Mouse (Mus musculus) forebrain, embryonic 16.5 days (tissue): ENCODE data around the gene B4gat1. TPM values are rescaled to one million over a fixed set of nuclear protein-coding genes. Genes with fewer than 3 reads are reported as not detected.

ENCODE experiments used
- ATAC-seq: fragments of 200-750 bp; cut with Nextera tagmentation; 2 replicates; pipeline ENCODE4 v1.8.0; 2017; ENCODE audit warnings: mild to moderate bottlenecking, moderate library complexity
- H3K27ac ChIP-seq: fragments of 300-500 bp; sonication (generic); 2 replicates; pipeline ENCODE4 v1.5.1; 2014; ENCODE audit warnings: low read length, control low read depth
- H3K27me3 ChIP-seq: fragments of 300-500 bp; sonication (generic); replicated peaks from 2 replicates; pipeline ENCODE4 v1.6.1; 2014; ENCODE audit warnings: low read length; ENCODE audit not compliant: control insufficient read depth, insufficient read depth
- H3K36me3 ChIP-seq: fragments of 300-500 bp; sonication (generic); 2 replicates; pipeline ENCODE4 v1.6.1; 2014; ENCODE audit not compliant: control insufficient read depth, insufficient read depth
- H3K4me1 ChIP-seq: fragments of 300-500 bp; sonication (generic); replicated peaks from 2 replicates; pipeline ENCODE4 v1.6.1; 2014; ENCODE audit warnings: low read length; ENCODE audit not compliant: control insufficient read depth, insufficient read depth
- H3K4me2 ChIP-seq: fragments of 300-500 bp; sonication (generic); 2 replicates; pipeline ENCODE4 v1.6.1; 2014; ENCODE audit warnings: mild to moderate bottlenecking, low read length, control low read depth
- H3K4me3 ChIP-seq: fragments of 300-500 bp; sonication (generic); replicated peaks from 2 replicates; pipeline ENCODE4 v1.5.1; 2014; ENCODE audit warnings: mild to moderate bottlenecking, low read length, control low read depth
- H3K9ac ChIP-seq: fragments of 300-500 bp; sonication (generic); replicated peaks from 2 replicates; pipeline ENCODE4 v1.6.1; 2014; ENCODE audit warnings: low read depth, low read length, control low read depth
- H3K9me3 ChIP-seq: fragments of 300-500 bp; sonication (generic); 2 replicates; pipeline ENCODE4 v1.6.1; 2016; ENCODE audit warnings: low read length; ENCODE audit not compliant: control insufficient read depth
- WGBS: fragments of 180-500 bp; shearing (Covaris S2); extraction: QIAGEN DNeasy Blood & Tissue Kit; methylation state at CpG from one replicate; pipeline ENCODE4 v1.1.7; 2014; 5-methylcytosine and 5-hydroxymethylcytosine counted together
- polyA plus RNA-seq: library from polyadenylated mRNA; unstranded; fragments of >200 nt; fragmentation: Nextera tagmentation; extraction: Ambion mirVana; gene quantifications from 2 replicates; pipeline ENCODE4 v1.2.1, GENCODE M21; 2015

B4gat1 gene
- 58.2 and 62.5 TPM in 2 replicates for polyA plus RNA-seq

DNA sequence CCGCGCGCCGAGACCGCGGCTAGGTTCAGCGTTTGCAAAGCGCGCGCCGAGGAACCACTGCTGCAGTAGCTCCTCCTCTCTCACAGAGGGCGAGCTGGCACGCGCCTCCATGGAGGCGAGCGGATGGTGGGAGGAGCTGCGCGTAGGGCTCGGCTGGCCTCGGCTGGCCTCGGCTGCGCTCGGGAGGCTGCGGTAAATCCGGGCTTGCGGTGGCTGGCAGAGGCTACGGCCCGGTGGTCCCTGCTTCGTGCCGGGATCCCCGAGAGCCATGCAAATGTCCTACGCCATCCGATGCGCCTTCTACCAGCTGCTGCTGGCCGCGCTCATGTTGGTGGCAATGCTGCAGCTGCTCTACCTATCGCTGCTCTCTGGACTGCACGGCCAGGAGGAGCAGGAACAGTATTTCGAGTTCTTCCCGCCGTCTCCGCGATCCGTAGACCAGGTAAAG lies at the start of gene B4gat1, which contains the start of gene AC124502.3:
Gene B4gat1 (plus strand): TSS at position 118 of the 448 bp plus-strand sequence.
Gene AC124502.3 (plus strand): TSS at position 183 of the 448 bp plus-strand sequence.
- peak within 1 kb of the TSS; percentile 85 for H3K9ac ChIP-seq
- no peaks in the 10 kb centered on the region for H3K9me3 ChIP-seq
- H3K4me1 ChIP-seq: peaks cover 36% of the 10 kb centered on the region
- no peaks in the 10 kb centered on the region for H3K27me3 ChIP-seq
- H3K4me2 ChIP-seq: peak within 1 kb of the TSS; percentile 83
- 0 out of 2 replicates have a peak, but pooled peaks cover 2% of the 10 kb centered on the region for H3K36me3 ChIP-seq
- peak within 1 kb of the TSS; percentile 84 for H3K4me3 ChIP-seq
- peak within 1 kb of the TSS; percentile 77 for H3K27ac ChIP-seq
- ATAC-seq: peak; percentile 95
- WGBS: under 1% methylated on average over 41 of the region's 44 CpGs

DNA sequence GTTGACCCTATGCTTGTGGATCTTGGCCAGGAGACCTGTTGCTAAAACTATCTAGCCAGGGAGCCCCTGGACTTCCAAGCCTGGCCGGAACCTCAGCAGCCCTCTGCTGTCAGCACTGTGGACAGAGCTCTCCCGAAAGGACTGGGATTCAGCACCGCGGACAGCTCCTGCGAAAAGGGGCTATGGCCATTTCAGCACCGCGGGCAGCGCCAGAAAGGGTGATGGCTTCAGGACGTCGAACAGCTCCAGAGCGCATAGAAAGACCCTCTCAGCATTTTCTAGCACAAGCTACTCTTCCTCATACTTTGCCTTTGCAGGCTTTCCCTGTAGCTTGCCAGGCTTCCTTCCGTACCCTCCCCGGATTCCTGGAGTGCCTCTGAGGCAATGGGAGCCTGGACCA lies 49.6 kb upstream of the B4gat1 start:
- Histone ChIP-seq H3K27me3 (peaks cover 46% of the 10 kb centered on the region), H3K4me1 (peaks cover 37% of the 10 kb centered on the region), H3K4me2 (peak overlapping the region; percentile 90), H3K4me3 (peak overlapping the region; percentile 57), H3K9me3 (no peaks in the 10 kb centered on the region), H3K36me3 (no peaks in the 10 kb centered on the region), H3K9ac (peak overlapping the region; percentile 71), H3K27ac (no peak overlapping the region)
- no peak for ATAC-seq
- 4% methylated on average over 13 of the region's 13 CpGs for WGBS

DNA sequence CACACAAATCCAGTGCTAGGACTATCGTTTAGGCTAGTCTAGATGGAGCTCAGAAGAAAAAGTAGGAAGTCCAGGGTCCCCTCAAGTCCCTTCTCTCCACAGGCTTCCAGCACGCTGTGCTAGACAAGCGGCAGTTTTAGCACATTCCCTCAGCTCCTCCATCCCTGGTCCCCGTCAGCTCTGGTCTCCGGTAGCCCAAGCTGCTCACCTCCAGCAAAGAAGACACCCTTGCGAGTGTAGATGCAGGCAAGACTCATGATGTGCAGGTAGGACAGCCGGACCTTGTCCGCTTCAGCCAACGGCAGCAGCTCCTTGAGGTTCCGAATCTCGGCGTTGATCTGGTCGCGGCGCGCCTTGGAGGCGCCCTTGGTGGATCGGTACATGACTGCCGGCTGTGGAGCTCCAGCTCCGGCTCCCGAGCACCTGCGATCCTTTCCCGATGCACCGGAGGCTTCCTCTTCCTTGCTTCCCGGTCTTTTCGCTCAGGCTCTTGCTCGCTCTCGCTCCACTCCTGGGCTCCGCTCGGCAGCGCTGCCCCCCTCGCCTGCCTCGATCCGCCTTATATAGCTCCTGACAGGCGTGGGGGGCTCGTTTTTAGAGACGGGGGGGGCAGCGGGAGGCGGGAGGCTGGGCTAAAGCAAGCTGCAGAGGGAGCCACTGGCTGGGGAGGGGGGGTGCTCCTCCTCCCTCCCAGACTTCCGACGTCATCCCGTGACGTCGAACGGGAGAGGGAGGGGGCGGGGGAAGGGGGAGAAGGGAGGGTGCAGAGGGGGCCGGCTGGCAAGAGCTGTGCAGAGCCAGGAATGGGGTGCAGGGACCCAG lies 49.0 kb upstream of the B4gat1 start:
- no peaks in the 10 kb centered on the region for H3K9me3 ChIP-seq
- H3K27me3 ChIP-seq: peaks cover 40% of the 10 kb centered on the region; the same call in 1 of the 2 replicates
- H3K36me3 ChIP-seq: no peaks in the 10 kb centered on the region
- H3K4me2 ChIP-seq: peak overlapping the region; percentile 90
- peak overlapping the region; percentile 71 for H3K9ac ChIP-seq
- H3K4me3 ChIP-seq: peak overlapping the region; percentile 57
- H3K4me1 ChIP-seq: peaks cover 37% of the 10 kb centered on the region
- peak; percentile 73 for ATAC-seq
- 13% methylated on average over 40 of the region's 47 CpGs for WGBS
- peak overlapping the region; percentile 72 for H3K27ac ChIP-seq

DNA sequence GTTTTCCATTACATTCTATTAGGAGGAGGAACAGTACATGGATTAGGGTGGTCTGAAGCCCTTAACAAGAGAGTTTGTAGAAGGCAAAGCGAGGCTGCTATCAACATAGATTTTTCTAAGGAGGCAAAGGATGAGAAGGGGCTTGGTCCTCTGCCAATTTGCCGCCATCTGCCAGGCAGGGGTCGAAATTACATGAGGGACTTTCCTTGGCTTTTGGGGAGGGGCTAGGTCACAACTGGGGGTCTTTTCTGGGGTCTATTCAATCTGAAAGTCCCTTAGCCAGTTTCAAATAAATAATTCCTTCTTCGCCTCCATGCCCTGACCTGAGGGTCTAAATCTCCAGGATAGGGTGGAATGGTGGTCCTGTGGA lies 48.4 kb upstream of the B4gat1 start, which contains the start of gene Npas4:
Gene Npas4 (minus strand): TSS at position 61 of the 370 bp plus-strand sequence.
- peaks cover 34% of the 10 kb centered on the region; the same call in 1 of the 2 replicates for H3K27me3 ChIP-seq
- no peaks in the 10 kb centered on the region for H3K36me3 ChIP-seq
- WGBS: 9% methylated on average over 4 of the region's 4 CpGs
- H3K27ac ChIP-seq: peak within 1 kb of the TSS; percentile 72
- H3K9ac ChIP-seq: peak within 1 kb of the TSS; percentile 71
- H3K9me3 ChIP-seq: no peaks in the 10 kb centered on the region
- ATAC-seq: no peak
- peak within 1 kb of the TSS; percentile 57 for H3K4me3 ChIP-seq
- peak within 1 kb of the TSS; percentile 90 for H3K4me2 ChIP-seq
- H3K4me1 ChIP-seq: peaks cover 37% of the 10 kb centered on the region

DNA sequence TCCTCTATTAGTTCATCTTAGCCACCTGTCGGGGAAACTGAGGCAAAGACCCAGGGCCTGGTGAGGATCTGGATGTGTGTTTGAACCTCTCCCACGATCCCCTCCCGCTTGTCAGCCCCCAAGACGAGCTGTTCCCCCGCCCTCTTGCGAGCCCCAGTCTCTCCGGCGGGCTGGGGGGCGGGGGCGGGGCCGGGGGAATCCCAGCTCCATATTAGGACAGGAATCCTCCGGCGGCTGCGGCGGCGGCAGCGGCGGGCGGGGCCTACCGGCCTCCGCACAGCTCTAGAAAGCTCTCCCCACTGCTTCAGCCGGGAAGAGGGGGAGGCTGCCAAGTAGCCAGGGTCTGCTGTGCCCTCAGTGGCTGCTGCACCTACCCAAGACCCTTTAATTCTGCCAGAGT lies 47.9 kb upstream of the B4gat1 start:
- Histone ChIP-seq H3K9ac (0 out of 2 replicates have a peak overlapping the region, but pooled peaks have one; percentile 22), H3K4me1 (peaks cover 37% of the 10 kb centered on the region), H3K27ac (peak overlapping the region; percentile 72), H3K4me3 (peak overlapping the region; percentile 57), H3K36me3 (no peaks in the 10 kb centered on the region), H3K27me3 (peaks cover 31% of the 10 kb centered on the region; the same call in 1 of the 2 replicates), H3K9me3 (no peaks in the 10 kb centered on the region), H3K4me2 (peak overlapping the region; percentile 90)
- peak; percentile 30 for ATAC-seq
- under 1% methylated on average over 22 of the region's 22 CpGs for WGBS

DNA sequence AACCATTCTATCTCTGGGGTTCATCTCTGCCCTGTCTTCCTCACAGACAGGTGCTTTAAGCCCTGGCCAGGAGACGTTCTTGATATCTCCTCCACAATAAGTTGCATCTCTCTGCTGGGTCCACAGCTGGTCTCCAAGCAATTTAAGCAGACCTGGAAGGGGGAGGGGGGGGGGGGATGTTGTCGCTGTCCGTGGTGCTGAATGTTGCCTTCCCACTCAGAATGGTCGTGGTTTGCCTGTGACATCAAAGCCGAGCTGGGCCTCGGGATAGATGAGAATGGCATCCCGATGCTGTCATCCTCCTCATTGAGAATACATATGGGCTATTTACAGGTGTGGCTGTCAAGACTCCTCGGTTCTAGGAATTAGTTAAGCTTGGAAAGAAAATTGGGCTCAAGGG lies 46.3 kb upstream of the B4gat1 start:
- Histone ChIP-seq H3K36me3 (no peaks in the 10 kb centered on the region), H3K4me2 (no peak overlapping the region), H3K9me3 (no peaks in the 10 kb centered on the region), H3K4me3 (no peak overlapping the region), H3K27me3 (peaks cover 24% of the 10 kb centered on the region; the same call in 1 of the 2 replicates), H3K4me1 (peaks cover 37% of the 10 kb centered on the region), H3K9ac (no peak overlapping the region), H3K27ac (no peak overlapping the region)
- ATAC-seq: no peak
- WGBS: 17% methylated on average over 8 of the region's 8 CpGs

DNA sequence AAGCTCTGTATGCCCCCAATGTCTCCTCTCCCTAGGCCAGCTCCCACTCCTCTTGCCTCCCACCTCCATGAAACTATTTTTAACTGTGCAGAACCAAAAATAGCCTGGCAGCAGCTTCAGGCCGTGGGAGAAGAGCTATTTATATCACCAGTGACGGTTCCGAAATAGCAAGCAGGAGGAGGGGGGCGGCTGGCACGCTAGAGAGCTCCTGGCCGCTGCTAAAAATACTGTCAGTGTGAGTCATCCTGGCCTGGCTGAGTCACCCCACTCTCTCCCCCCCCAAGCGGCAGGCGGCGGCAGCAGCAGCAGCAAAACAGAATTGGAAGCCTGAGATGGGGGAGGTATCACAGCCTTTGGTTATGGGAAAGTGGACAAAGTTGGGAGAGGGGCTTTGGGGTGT lies 45.7 kb upstream of the B4gat1 start:
- Histone ChIP-seq H3K4me2 (no peak overlapping the region), H3K4me3 (no peak overlapping the region), H3K36me3 (no peaks in the 10 kb centered on the region), H3K4me1 (peaks cover 37% of the 10 kb centered on the region), H3K9me3 (no peaks in the 10 kb centered on the region), H3K9ac (no peak overlapping the region), H3K27me3 (peaks cover 21% of the 10 kb centered on the region; the same call in 1 of the 2 replicates), H3K27ac (no peak overlapping the region)
- ATAC-seq: peak; percentile 29; the same call in 1 of the 2 replicates
- 3% methylated on average over 9 of the region's 9 CpGs for whole genome bisulfite sequencing

DNA sequence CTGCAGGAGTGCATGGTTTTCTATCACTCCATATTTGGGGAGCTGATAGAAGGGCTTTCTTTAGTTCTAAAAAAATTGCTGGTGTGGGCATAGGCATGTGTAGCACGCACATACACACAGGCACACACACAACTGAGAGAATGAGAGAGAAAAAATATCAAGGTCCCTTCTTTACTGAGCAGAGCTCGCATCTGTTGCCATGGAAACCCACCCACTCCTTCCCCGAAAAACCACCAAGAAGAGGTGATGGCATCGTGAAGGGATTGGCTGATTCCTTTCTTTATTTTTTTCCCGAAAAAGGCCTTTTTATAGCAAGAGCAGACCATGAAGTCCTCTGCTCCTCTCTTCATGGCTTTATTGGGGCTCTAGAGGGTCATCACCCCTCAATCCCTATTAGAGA lies 44.6 kb upstream of the B4gat1 start:
- Histone ChIP-seq H3K27me3 (peaks cover 10% of the 10 kb centered on the region; the same call in 1 of the 2 replicates), H3K4me3 (no peak overlapping the region), H3K9me3 (no peaks in the 10 kb centered on the region), H3K4me1 (peaks cover 32% of the 10 kb centered on the region), H3K36me3 (no peaks in the 10 kb centered on the region), H3K9ac (no peak overlapping the region), H3K4me2 (no peak overlapping the region; the same call in 1 of the 2 replicates), H3K27ac (peak overlapping the region; percentile 63)
- ATAC-seq: no peak; the same call in 1 of the 2 replicates
- WGBS: 44% methylated on average over 5 of the region's 5 CpGs

DNA sequence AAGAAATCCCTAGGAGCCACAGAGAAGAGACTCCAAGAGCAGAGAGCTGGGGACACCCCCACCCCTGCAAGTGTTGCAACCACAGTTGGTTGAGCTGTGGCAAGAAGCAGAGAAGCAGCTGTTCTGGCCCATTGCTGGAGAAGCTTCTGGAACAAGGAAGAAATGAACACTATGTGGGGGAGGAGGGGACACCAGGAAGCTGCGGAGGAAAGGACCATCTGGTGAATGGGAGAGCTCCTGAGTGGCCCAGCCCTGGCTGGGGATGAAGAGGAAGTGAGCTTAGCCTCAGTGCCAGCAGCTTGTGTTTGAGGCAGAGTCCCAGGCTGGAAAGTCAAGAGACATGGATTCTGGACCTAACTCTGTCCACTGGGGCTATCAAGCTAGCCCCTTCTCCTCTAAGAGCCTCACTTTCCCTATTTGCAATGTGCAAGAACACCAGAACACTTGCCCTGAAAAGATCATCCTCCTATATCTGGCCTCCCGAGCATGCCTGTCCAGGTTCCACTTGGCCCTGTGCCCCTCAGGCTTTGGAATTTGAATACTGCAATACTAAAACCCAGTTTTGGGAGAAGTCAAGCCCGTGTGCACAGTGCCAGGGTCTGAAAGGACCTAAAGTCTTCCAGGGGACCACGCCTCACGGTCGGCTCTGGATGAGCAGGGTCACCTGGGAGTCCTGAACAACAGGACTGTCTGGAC lies 39.0 kb upstream of the B4gat1 start:
- WGBS: 72% methylated on average over 6 of the region's 6 CpGs
- Histone ChIP-seq H3K9me3 (no peaks in the 10 kb centered on the region), H3K36me3 (no peaks in the 10 kb centered on the region), H3K27me3 (no peaks in the 10 kb centered on the region), H3K27ac (no peak overlapping the region), H3K9ac (no peak overlapping the region), H3K4me1 (peaks cover 14% of the 10 kb centered on the region), H3K4me3 (no peak overlapping the region), H3K4me2 (no peak overlapping the region)
- ATAC-seq: no peak
